Mouse (Mus musculus) olfactory bulb, adult 2 months (tissue): ENCODE measurements at regions not wholly inside any gene's neighbourhood (a gene's known extent, or its start where the extent isn't known, plus 50 kb on each side); places are given as distances from the start of the nearest gene placed in this dataset.

ENCODE experiments used
- H3K27ac ChIP-seq: fragments of 200-500 bp; 2 replicates; pipeline ENCODE4 v1.5.1; 2012; ENCODE audit warnings: low read depth, low read length; ENCODE audit not compliant: insufficient read depth
- H3K4me1 ChIP-seq: fragments of 200-500 bp; 2 replicates; pipeline ENCODE4 v1.6.1; 2012; ENCODE audit warnings: low read length; ENCODE audit not compliant: control insufficient read depth, insufficient read depth
- H3K4me3 ChIP-seq: fragments of 200-500 bp; 2 replicates; pipeline ENCODE4 v1.5.1; 2012; ENCODE audit warnings: mild to moderate bottlenecking, low read depth, low read length, moderate library complexity; ENCODE audit not compliant: insufficient read depth
- CTCF ChIP-seq: fragments of 200-500 bp; IDR thresholded peaks from 2 replicates; pipeline ENCODE4 v1.5.1; 2012; ENCODE audit warnings: low read depth, mild to moderate bottlenecking, low read length, moderate library complexity; ENCODE audit not compliant: insufficient read depth
- POLR2A ChIP-seq: fragments of 200-500 bp; IDR thresholded peaks from 2 replicates; pipeline ENCODE4 v1.6.1; 2012; ENCODE audit warnings: mild to moderate bottlenecking, low read depth, low read length, moderate library complexity; ENCODE audit not compliant: insufficient read depth
- WGBS: fragments of 180-500 bp; shearing (Covaris S2); methylation state at CpG from one replicate; pipeline ENCODE4 v1.1.7; 2018; 5-methylcytosine and 5-hydroxymethylcytosine counted together

GRCm38 (mm10) chr2:9733243-9733642 is 147.8 kb upstream of the 4930412O13Rik start:
- no peak for TF ChIP-seq CTCF
- no peak for TF ChIP-seq POLR2A
- Histone ChIP-seq H3K27ac (no peak overlapping the region), H3K4me1 (no peaks in the 10 kb centered on the region), H3K4me3 (no peak overlapping the region)
- WGBS: 84% methylated on average over 7 of the region's 7 CpGs

- no peak overlapping the region for H3K4me3 ChIP-seq
- H3K4me1 ChIP-seq: no peaks in the 10 kb centered on the region
- no peak for TF ChIP-seq CTCF
- TF ChIP-seq POLR2A: no peak
- H3K27ac ChIP-seq: no peak overlapping the region
- 93% methylated on average over 3 of the region's 3 CpGs for WGBS
Observed at GRCm38 (mm10) chr2:9744181-9744580, 136.9 kb upstream of the 4930412O13Rik start.

- 30% methylated on average over 11 of the region's 11 CpGs for WGBS
- Histone ChIP-seq H3K4me3 (no peak overlapping the region), H3K4me1 (no peaks in the 10 kb centered on the region), H3K27ac (no peak overlapping the region)
- TF ChIP-seq CTCF (no peak), POLR2A (no peak)
Observed at GRCm38 (mm10) chr2:9749829-9750788, 130.9 kb upstream of the 4930412O13Rik start.

DNA sequence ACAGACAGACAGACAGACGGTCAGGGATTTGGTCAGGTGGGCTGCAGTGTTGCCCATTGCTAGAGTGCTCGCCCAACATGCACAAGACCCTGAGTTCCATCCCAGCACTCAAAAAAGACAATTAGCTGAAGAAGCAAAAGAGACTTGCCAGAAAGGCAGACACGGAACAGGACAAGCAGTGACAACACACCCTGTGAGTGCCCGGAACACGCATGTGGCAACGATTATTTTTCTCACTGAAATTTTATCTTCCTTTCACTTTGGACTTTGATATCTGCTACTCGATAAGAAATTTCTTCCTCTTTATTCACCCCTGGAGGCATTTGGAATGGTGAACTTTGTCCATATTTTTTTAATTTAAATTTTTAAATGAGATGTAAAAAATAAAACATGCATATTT is 127.4 kb upstream of the 4930412O13Rik start:
- Histone ChIP-seq H3K4me3 (no peak overlapping the region), H3K27ac (no peak overlapping the region), H3K4me1 (no peaks in the 10 kb centered on the region)
- TF ChIP-seq POLR2A (no peak), CTCF (no peak)
- WGBS: 88% methylated on average over 7 of the region's 7 CpGs

GRCm38 (mm10) chr2:9754153-9754552 is 126.9 kb upstream of the 4930412O13Rik start:
- WGBS: 93% methylated on average over 6 of the region's 6 CpGs
- TF ChIP-seq CTCF (no peak), POLR2A (no peak)
- H3K4me1 ChIP-seq: no peaks in the 10 kb centered on the region

DNA sequence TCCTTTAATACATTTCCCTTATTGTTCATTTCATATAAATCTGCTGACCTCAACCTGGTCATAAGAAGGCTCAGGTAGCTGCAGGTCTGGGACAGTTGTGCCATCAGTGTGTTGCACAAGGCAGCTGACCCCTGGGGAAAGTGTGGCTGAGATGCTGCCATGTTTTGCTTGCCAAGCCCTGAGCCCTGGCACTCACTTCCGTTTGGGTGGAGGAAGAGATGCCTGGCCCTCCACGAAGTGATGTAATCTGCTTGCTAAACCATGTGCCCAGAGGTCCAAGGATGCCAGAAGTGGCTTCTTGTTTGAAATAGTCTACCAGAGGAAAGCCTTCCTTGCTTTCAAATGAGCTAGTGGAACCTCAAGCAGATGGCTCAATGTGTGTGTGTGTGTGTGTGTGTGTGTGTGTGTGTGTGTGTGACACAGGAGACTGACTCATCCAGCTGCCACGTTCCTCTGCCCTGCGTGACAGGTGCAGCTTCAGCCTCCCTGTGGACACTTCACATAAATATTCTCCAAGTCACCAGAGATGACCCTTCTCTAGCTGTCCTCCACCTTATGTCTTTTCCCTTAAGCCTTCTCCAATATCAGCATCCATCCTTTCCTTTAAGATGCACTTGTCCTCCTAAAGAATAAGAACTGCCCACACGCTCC is 123.2 kb upstream of the 4930412O13Rik start:
- Histone ChIP-seq H3K4me1 (no peaks in the 10 kb centered on the region), H3K27ac (no peak overlapping the region), H3K4me3 (no peak overlapping the region)
- TF ChIP-seq POLR2A (no peak), CTCF (no peak)
- WGBS: 60% methylated on average over 5 of the region's 5 CpGs

More at GRCm38 (mm10) chr2:9754153-9754552, 126.9 kb upstream of the 4930412O13Rik start:
- Histone ChIP-seq H3K27ac (no peak overlapping the region), H3K4me3 (no peak overlapping the region)

DNA sequence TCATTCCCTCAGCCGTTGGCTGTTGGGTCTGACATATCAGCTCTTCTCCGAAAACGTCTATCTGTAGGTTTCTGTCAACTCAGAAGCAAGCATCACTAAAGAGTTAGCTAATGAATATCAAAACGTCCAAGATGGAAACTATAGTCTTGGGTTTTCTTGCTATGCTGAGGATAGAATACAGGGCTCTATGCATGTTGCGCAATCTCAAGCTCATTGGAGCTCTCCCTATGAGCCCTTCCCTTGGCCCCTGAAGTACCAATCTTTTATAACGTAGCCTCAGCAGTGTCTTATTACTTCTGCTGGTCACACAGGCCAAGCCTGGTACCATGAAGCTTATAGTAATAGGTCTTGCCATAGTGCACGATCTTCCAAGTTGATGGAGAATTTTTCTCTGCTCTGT is 122.1 kb upstream of the 4930412O13Rik start:
- TF ChIP-seq CTCF: no peak
- no peak for TF ChIP-seq POLR2A
- 91% methylated on average over 7 of the region's 7 CpGs for WGBS
- no peak overlapping the region for H3K4me3 ChIP-seq
- H3K4me1 ChIP-seq: no peaks in the 10 kb centered on the region
- H3K27ac ChIP-seq: no peak overlapping the region

GRCm38 (mm10) chr2:9759389-9760104 is 121.5 kb upstream of the 4930412O13Rik start:
- 79% methylated on average over 7 of the region's 7 CpGs for WGBS
- Histone ChIP-seq H3K27ac (no peak overlapping the region), H3K4me3 (no peak overlapping the region), H3K4me1 (no peaks in the 10 kb centered on the region)
- no peak for TF ChIP-seq CTCF
- no peak for TF ChIP-seq POLR2A
